Mouse (Mus musculus): ENCODE measurements around the gene Phf11a. TPM values are rescaled to one million over a fixed set of nuclear protein-coding genes. Genes with fewer than 3 reads are reported as not detected.
"Not testable (repeated sequence)": the region's sequence is repeated elsewhere in the genome, so short reads cannot be mapped to it uniquely, and the experiment has no call there.

The Phf11a gene
- polyA plus RNA-seq (2014; fragmentation: Nextera tagmentation; extraction: Ambion mirVana), result not detected in 2 replicates

GRCm38 (mm10) chr14:59297391-59297790 is at the start of gene Phf11a:
Gene Phf11a, minus strand, starts transcription at chr14:59297522.
- H3K4me3 ChIP-seq (ENCODE audit: low read depth, low read length); ATAC-seq (replicated peaks; ENCODE audit: low FRiP score); H3K27me3 ChIP-seq (ENCODE audit: control insufficient read depth, insufficient read depth, low read length); H3K9ac ChIP-seq (ENCODE audit: low read length); DNase-seq (ENCODE audit: low spot score); H3K9me3 ChIP-seq (ENCODE audit: control insufficient read depth, low read length); H3K4me2 ChIP-seq (ENCODE audit: low read depth, low read length, severe bottlenecking); H3K36me3 ChIP-seq (ENCODE audit: control insufficient read depth, insufficient read depth, low read length); H3K27ac ChIP-seq (ENCODE audit: low read depth, low read length); H3K4me1 ChIP-seq (replicated peaks; ENCODE audit: control insufficient read depth, insufficient read depth, low read length): not testable (repeated sequence)
- 70% methylated on average over 1 of the region's 1 CpGs for WGBS

GRCm38 (mm10) chr14:59341189-59341588 is 43.9 kb upstream of the Phf11a start, which contains the start of gene Phf11b:
Gene Phf11b, minus strand, starts transcription at chr14:59341351.
- not testable (repeated sequence) for H3K4me2 ChIP-seq (ENCODE audit: low read depth, low read length, severe bottlenecking); H3K36me3 ChIP-seq (ENCODE audit: control insufficient read depth, insufficient read depth, low read length); H3K9me3 ChIP-seq (ENCODE audit: control insufficient read depth, low read length); H3K27ac ChIP-seq (ENCODE audit: low read depth, low read length); H3K4me1 ChIP-seq (replicated peaks; ENCODE audit: control insufficient read depth, insufficient read depth, low read length); H3K27me3 ChIP-seq (ENCODE audit: control insufficient read depth, insufficient read depth, low read length); H3K9ac ChIP-seq (ENCODE audit: low read length); H3K4me3 ChIP-seq (ENCODE audit: low read depth, low read length); DNase-seq (ENCODE audit: low spot score); ATAC-seq (replicated peaks; ENCODE audit: low FRiP score)
- 63% methylated on average over 1 of the region's 1 CpGs for WGBS

DNA sequence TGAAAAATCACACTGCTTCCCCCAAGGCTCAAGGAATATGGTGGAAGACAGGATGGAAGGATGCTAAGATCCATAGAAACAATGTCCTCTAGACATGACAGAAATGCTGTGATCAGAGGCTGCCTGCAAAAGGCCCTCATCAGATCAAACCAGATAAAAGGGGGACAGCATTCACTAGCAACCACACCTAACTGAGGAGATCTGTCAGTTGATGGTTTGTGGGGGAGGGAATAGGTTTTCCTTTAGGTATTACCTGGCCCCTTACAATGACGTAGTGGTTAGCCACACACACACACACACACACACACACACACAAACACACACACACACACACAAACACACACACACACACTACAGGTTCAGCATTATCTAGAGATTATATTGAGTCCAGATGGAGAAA is 42.2 kb upstream of the Phf11a start:
- Histone ChIP-seq H3K4me1 (replicated peaks; ENCODE audit: control insufficient read depth, insufficient read depth, low read length) (no peaks in the 10 kb centered on the region), H3K4me2 (ENCODE audit: low read depth, low read length, severe bottlenecking) (no peak overlapping the region), H3K36me3 (ENCODE audit: control insufficient read depth, insufficient read depth, low read length) (no peaks in the 10 kb centered on the region), H3K4me3 (ENCODE audit: low read depth, low read length) (no peak overlapping the region), H3K27ac (ENCODE audit: low read depth, low read length) (no peak overlapping the region), H3K9me3 (ENCODE audit: control insufficient read depth, low read length) (no peaks in the 10 kb centered on the region), H3K9ac (ENCODE audit: low read length) (no peak overlapping the region), H3K27me3 (ENCODE audit: control insufficient read depth, insufficient read depth, low read length) (no peaks in the 10 kb centered on the region)
- ATAC-seq (replicated peaks; ENCODE audit: low FRiP score) (no peak), DNase-seq (ENCODE audit: low spot score) (no peak)
- WGBS, result 77% methylated on average over 1 of the region's 1 CpGs

- H3K4me1 ChIP-seq (replicated peaks; ENCODE audit: control insufficient read depth, insufficient read depth, low read length); H3K4me3 ChIP-seq (ENCODE audit: low read depth, low read length); H3K9ac ChIP-seq (ENCODE audit: low read length); DNase-seq (ENCODE audit: low spot score); ATAC-seq (replicated peaks; ENCODE audit: low FRiP score); H3K4me2 ChIP-seq (ENCODE audit: low read depth, low read length, severe bottlenecking); H3K36me3 ChIP-seq (ENCODE audit: control insufficient read depth, insufficient read depth, low read length); H3K27me3 ChIP-seq (ENCODE audit: control insufficient read depth, insufficient read depth, low read length); H3K27ac ChIP-seq (ENCODE audit: low read depth, low read length); H3K9me3 ChIP-seq (ENCODE audit: control insufficient read depth, low read length): not testable (repeated sequence)
- WGBS, result 88% methylated on average over 3 of the region's 3 CpGs
Measured at GRCm38 (mm10) chr14:59336056-59336455, 38.7 kb upstream of the Phf11a start.

DNA sequence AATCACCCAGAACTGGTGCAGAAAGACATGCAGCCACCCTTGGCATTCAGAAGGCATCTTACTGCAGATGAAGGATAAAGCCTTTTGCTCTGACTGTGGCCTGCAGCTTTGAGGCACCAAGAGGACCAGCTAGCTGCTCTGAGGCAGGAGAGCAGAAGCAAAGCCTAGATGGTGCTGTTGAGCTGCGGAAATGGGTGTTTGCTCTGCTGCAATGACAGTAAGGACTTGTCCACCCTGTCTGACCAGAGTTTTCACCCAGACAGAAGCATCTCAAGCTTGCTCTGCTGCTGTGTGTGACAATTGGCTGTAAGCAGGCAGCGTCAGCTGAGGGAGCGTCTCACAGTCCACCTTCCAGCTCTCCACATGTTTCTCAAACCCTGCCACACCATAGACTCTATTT is 33.2 kb upstream of the Phf11a start:
- H3K4me1 ChIP-seq (replicated peaks; ENCODE audit: control insufficient read depth, insufficient read depth, low read length); H3K4me2 ChIP-seq (ENCODE audit: low read depth, low read length, severe bottlenecking); H3K27ac ChIP-seq (ENCODE audit: low read depth, low read length); H3K36me3 ChIP-seq (ENCODE audit: control insufficient read depth, insufficient read depth, low read length); H3K4me3 ChIP-seq (ENCODE audit: low read depth, low read length); H3K9me3 ChIP-seq (ENCODE audit: control insufficient read depth, low read length); ATAC-seq (replicated peaks; ENCODE audit: low FRiP score); H3K9ac ChIP-seq (ENCODE audit: low read length); H3K27me3 ChIP-seq (ENCODE audit: control insufficient read depth, insufficient read depth, low read length): not testable (repeated sequence)
- WGBS, result 58% methylated on average over 3 of the region's 3 CpGs
- DNase-seq (ENCODE audit: low spot score), result peak; percentile 48

DNA sequence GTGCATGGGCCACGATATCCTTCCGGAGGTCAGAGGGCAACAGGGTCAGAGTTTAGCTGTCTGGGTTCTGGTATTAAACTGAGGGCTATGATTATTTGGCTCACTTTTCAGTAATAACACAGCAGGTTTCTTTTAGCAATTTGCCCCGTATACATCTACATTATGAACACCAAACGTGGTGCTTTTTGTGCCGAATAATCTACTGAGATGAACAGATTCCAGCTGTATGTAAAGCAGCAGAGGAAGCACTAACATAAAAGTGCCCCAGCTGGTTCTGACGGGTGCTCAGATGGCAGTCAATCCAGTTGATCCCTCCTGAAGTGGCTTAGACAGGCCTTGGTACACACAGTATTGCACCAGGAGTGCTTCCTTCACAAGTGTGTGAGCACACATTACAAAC is 22.6 kb upstream of the Phf11a start:
- not testable (repeated sequence) for H3K27me3 ChIP-seq (ENCODE audit: control insufficient read depth, insufficient read depth, low read length); DNase-seq (ENCODE audit: low spot score); H3K9me3 ChIP-seq (ENCODE audit: control insufficient read depth, low read length); ATAC-seq (replicated peaks; ENCODE audit: low FRiP score); H3K4me1 ChIP-seq (replicated peaks; ENCODE audit: control insufficient read depth, insufficient read depth, low read length); H3K27ac ChIP-seq (ENCODE audit: low read depth, low read length); H3K4me3 ChIP-seq (ENCODE audit: low read depth, low read length); H3K4me2 ChIP-seq (ENCODE audit: low read depth, low read length, severe bottlenecking); H3K9ac ChIP-seq (ENCODE audit: low read length); H3K36me3 ChIP-seq (ENCODE audit: control insufficient read depth, insufficient read depth, low read length)
- 85% methylated on average over 6 of the region's 6 CpGs for WGBS

GRCm38 (mm10) chr14:59319036-59319435 is 21.7 kb upstream of the Phf11a start:
- not testable (repeated sequence) for H3K9ac ChIP-seq (ENCODE audit: low read length); DNase-seq (ENCODE audit: low spot score); ATAC-seq (replicated peaks; ENCODE audit: low FRiP score); H3K27me3 ChIP-seq (ENCODE audit: control insufficient read depth, insufficient read depth, low read length); H3K9me3 ChIP-seq (ENCODE audit: control insufficient read depth, low read length); H3K27ac ChIP-seq (ENCODE audit: low read depth, low read length); H3K4me3 ChIP-seq (ENCODE audit: low read depth, low read length); H3K36me3 ChIP-seq (ENCODE audit: control insufficient read depth, insufficient read depth, low read length); H3K4me1 ChIP-seq (replicated peaks; ENCODE audit: control insufficient read depth, insufficient read depth, low read length); H3K4me2 ChIP-seq (ENCODE audit: low read depth, low read length, severe bottlenecking)
- 98% methylated on average over 3 of the region's 3 CpGs for WGBS

DNA sequence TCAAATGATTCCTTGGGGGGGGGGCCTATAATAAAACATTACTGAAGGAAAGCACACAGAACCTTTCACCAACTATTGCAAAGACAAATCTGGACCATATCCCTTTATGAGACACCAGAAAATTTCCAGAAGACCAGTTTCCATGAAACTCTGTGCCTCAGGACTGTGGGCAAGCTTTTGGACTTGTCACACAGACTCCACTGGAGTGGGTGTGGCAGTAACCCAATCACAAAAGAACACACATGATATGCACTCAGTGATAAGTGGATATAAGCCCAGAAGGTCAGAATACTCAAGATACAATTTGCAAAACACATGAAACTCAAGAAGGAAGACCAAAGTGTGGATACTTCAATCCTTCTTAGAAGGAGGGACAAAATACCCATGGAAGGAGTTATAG is 5.6 kb downstream of the Phf11a start:
- not testable (repeated sequence) for H3K9me3 ChIP-seq (ENCODE audit: control insufficient read depth, low read length); ATAC-seq (replicated peaks; ENCODE audit: low FRiP score); H3K27me3 ChIP-seq (ENCODE audit: control insufficient read depth, insufficient read depth, low read length); H3K27ac ChIP-seq (ENCODE audit: low read depth, low read length); H3K4me1 ChIP-seq (replicated peaks; ENCODE audit: control insufficient read depth, insufficient read depth, low read length); DNase-seq (ENCODE audit: low spot score); H3K4me2 ChIP-seq (ENCODE audit: low read depth, low read length, severe bottlenecking); H3K9ac ChIP-seq (ENCODE audit: low read length); H3K4me3 ChIP-seq (ENCODE audit: low read depth, low read length); H3K36me3 ChIP-seq (ENCODE audit: control insufficient read depth, insufficient read depth, low read length)

DNA sequence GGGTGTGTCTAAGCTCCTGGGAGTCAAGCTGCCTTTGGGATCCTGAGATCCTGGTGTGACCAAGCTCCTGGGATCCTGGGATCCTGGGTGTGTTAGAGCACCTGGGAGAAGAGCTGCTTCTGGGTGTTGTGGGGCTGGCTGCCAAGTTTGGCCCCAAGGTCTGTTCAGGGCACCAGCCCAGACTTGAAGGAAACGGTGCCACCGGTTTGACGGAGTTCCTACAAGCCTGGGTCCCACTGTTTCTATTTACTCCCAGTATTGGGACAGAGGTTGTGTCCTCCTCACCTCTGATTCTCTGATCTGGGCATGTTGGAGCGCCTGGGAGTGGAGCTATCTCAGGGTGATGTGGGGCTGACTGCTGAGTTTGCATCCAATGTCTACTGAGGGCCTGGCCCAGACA is 22.4 kb downstream of the Phf11a start:
- not testable (repeated sequence) for H3K4me2 ChIP-seq (ENCODE audit: low read depth, low read length, severe bottlenecking); H3K4me3 ChIP-seq (ENCODE audit: low read depth, low read length); H3K27me3 ChIP-seq (ENCODE audit: control insufficient read depth, insufficient read depth, low read length); ATAC-seq (replicated peaks; ENCODE audit: low FRiP score); DNase-seq (ENCODE audit: low spot score); H3K9ac ChIP-seq (ENCODE audit: low read length); H3K9me3 ChIP-seq (ENCODE audit: control insufficient read depth, low read length); H3K36me3 ChIP-seq (ENCODE audit: control insufficient read depth, insufficient read depth, low read length); H3K4me1 ChIP-seq (replicated peaks; ENCODE audit: control insufficient read depth, insufficient read depth, low read length); H3K27ac ChIP-seq (ENCODE audit: low read depth, low read length)
- WGBS, result 94% methylated on average over 4 of the region's 4 CpGs
